Mouse (Mus musculus): Measurements from ENCODE around the gene Nrm. TPM values are rescaled to one million over a fixed set of nuclear protein-coding genes. Genes with fewer than 3 reads are reported as not detected.

The Nrm gene
- total RNA-seq, 2 experiments from 2014 or later: 20.8 to 26.4 TPM

DNA sequence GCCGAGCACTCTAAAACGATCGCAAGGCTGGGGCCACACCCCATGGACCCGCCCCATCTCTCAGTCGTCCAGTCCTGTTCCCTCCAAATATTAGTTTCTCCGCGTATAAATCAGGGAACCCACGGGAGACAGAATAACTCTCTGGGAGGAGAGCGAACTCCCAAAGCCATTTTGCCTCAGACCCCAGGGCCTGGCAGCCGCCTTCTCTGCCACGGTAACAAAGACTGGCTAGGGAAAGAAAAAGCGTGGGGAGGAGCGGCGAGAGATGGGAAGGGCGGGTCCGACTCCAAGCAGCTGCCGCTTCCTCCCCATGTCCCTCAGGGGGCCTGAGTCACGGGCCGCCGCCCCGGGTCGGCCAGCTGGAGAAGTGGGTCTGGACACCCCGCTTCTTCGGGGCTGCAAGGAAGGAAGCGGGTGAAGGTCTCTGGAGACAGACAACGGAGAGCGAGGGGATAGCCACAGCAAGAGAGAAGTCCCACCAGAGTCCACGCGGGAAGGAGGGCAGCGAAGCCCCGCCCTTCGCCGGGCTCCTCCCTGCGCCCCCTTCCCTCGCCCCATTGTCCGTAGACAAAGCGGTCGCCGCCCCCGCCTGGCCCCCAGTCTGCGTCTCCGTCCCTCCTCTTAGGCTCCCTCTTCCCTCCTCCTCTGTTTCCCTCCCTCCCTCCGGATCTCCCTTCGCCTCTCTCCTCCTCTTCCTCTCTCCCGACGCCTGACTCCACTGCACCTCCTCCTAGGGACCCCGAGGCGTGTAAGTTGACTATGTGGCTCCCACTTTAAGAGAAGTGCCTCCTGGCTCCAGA, 4.6 kb downstream of the Nrm start, which contains the start of gene Ppp1r18:
Gene Ppp1r18, plus strand, starts transcription at position 113 of the 800 bp plus-strand sequence.
- DNase-seq (ENCODE audit: low spot score in 2 of 2): peak; percentile 82 to 89

DNA sequence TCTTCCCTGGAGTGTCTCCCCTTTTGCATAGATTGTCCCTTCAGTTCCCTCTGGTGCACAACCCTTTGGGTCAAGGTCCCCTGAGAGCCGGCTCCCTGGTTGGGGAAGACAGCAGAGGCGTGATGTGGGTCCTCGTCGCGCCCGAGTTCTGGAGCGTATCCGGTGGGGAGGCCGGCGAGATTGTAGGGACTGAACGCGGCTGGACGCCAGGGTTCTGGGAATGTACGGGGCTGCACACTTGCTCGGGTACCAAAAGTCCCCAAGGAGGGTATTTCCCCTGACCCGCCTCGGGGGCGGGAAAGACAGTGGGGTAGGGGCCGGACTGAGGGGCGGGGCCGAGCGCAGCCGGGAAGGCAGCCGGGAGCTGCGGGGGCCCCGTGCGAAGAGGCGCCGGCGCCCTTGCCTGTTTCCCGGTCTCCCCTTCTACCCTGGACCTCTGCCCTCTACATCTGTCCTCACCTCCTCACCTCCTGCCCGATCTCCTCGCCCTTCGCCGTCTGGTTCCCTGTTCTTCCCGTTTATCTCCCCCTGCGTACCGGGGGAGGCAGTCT, 5.2 kb downstream of the Nrm start:
- DNase-seq (ENCODE audit: low spot score in 2 of 2): peak; percentile 54 to 81

DNA sequence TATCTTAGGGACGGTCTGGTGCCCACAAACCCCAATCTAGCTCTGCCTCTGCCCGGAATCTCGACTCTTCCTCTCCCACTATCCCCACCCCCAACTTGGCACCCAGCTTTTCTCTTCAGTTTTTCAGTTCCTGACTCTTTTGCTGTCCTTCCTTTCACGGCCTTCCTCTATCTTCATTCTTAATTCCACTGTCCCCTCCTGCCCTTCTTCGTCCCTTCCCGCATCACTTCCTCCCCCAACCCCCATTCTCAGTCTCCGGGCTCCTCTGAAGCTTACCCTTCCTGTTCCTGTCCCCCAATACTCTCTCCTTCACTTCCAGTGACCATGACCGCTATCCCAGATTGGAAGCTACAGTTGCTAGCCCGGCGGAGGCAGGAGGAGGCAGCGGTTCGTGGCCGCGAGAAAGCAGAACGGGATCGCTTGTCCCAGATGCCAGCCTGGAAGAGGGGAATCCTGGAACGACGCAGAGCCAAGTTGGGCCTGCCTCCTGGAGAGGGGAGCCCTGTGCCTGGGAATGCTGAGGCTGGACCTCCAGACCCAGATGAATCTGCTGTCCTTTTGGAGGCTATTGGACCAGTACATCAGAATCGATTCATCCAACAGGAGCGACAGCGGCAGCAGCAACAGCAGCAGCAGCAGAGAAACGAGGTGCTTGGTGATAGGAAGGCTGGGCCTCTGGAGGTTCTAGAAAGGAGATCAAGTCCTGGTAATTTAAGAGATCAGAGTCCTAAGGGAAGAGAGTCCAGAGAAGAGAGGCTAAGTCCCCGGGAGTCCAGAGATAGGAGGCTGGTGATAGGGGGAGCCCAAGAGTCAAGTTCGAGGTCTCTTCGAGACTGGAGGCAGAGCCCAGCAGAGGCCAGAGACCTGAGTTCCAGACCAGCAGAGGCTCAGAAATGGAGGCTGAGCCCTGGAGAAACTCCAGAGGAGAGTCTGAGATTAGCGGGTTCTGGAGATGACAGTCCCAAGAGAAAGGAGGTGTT, 6.1 kb downstream of the Nrm start:
- peak in 1 of 2 experiments; percentile 40 for DNase-seq (ENCODE audit: low spot score in 2 of 2)

DNA sequence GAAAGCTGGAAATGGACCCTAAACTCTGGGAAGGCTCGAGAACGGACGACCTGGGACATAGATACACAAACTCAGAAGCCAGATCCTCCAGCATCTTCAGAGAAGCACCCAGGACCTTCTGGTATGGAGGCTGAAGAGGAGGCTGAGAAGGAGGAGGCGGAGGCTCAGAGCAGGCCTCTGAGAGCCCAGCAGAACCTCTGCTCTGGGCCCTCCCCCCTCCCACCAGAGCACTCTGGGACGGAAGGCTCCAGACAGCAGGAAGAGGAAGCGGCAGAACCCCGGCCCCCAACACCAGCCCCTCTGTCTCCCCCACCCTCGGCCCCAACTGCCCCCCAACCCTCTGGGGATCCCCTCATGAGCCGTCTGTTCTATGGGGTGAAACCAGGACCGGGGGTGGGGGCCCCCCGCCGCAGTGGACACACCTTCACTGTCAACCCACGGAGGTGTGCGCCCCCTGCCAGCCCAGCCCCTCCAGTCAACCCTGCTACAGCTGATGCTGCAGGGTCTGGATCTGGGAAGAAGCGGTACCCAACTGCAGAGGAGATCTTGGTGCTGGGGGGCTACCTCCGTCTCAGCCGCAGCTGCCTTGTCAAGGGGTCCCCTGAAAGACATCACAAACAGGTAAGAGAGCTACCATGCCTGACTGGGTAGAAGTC, 7.2 kb downstream of the Nrm start:
- no peak for DNase-seq (ENCODE audit: low spot score in 2 of 2)

DNA sequence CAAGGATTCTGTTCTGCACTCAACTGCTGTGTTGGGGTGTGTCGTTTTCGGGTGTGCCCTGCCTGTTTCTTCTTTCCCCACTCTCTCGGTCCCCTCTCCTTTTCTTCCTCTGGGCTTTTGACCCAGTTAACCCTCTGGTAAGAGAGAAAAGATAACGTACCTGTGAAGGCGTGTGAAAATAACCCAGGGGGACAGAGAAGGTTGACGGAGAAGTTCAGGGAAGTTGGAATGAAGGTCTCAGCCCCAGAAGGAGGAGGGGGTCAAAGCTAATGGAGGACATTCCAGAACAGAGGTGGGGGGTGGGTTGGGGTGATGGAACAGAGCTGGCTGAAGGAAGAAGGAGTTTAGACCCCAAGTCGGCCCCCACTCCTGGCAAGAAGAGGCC, 7.8 kb downstream of the Nrm start:
- no peak for DNase-seq (ENCODE audit: low spot score in 2 of 2)

DNA sequence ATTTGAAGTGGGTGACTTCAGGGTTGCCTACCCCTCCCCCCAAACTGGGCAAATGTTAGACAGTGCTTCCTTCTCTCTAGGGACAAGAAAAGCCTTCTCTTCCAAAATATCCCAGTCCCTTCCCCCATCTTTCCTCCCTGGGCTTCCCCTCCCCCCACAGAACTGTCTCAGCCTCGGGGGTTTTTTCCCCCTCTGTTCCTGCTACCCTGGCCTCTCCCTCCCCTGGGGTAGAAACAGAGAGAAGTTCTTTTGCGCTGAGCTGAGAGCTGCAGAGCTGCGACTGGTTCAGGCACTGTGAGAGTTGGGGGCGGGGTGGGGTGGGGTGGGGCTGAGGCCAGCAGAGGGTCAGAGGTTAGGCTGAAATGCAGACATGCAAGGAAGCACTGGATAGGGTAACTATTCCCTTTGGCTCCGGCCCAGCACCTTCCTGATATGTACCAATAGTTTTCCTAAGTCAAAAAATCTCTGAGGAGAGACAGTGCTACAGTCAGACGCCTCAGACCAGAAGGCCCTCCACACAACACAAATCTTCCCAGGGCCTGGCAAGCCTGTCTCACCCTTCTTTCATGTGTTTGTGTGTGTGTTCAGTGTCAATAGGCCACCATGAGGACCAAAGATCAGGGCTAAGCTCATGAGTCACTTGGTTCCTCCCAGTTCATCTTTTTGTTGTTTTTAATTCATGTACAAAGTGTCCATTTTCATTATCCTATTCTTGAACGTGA, 8.4 kb downstream of the Nrm start:
- no peak for DNase-seq (ENCODE audit: low spot score in 2 of 2)

DNA sequence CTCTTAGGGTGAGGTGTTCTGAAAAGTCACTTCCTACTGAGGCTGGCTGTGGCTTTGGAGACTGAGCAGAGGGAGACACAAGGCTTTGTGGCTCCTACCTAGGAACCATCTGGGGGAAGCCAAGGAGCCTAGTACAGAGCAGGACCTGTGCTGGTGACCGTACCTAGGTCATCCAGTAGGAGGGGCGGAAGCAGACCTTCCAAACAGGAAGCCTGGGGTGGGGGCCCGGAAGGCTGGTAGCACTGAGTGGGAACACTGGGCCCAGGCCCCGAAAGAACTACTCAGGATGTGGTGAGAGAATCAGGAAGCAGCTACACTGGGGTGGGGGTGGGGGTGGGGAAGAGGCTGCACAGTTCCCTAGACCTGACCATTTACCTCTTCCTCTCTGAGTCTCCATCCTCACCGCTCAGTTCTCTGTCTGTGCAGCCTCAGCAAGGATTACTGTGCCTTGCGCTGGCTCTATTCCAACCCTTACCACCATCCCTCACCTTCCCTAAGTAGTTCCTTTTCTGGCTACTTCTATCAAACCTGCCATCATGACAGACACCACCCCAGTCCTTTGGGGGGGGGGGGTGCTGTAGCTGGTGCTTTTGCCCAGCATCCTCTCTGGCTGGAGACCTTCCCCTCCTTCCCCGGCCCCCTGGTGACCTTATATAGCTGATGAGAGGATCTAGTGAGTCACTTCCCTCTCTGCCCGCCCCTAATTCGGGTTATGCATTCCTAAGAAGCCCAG, 9.2 kb downstream of the Nrm start:
- peak in 1 of 2 experiments; percentile 54 for DNase-seq (ENCODE audit: low spot score in 2 of 2)

DNA sequence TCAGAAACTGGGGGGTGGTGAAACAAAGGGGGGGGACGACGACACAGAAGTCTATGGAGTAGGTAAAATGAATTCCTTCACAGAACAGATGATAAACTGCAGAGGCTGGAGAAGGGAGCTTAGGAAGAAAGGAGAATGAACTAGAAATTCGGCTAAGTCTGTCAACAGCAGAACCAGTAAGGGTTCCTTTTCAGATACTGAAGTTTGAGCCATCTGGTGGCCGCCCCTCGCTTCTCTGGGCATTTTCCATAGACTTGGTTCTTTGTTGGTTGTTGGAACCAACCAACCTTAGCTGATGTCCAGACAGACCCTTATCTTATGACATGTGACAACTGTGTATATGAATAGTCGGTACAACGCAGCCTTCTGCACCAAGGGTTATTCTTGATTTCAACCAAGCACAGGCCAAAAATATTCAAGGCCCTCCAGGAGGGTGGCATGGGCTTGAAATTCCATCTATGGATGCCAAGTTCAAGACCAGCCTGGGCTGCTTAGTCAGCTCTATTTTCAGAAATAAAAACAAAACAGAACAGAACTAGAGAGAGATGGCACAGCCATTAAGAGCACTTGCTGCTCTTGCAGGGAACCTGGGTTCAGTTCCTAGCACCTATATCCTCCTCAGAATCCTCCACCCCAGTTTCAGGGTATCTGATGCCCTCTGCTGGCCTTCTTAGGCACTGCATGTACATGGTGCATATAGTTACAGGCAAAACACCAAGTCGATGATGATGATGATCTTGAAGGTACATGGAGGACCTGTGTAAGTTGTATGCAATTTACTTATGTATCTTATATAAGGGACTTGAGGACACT, 10.0 kb downstream of the Nrm start:
- DNase-seq (ENCODE audit: low spot score in 2 of 2): no peak

DNA sequence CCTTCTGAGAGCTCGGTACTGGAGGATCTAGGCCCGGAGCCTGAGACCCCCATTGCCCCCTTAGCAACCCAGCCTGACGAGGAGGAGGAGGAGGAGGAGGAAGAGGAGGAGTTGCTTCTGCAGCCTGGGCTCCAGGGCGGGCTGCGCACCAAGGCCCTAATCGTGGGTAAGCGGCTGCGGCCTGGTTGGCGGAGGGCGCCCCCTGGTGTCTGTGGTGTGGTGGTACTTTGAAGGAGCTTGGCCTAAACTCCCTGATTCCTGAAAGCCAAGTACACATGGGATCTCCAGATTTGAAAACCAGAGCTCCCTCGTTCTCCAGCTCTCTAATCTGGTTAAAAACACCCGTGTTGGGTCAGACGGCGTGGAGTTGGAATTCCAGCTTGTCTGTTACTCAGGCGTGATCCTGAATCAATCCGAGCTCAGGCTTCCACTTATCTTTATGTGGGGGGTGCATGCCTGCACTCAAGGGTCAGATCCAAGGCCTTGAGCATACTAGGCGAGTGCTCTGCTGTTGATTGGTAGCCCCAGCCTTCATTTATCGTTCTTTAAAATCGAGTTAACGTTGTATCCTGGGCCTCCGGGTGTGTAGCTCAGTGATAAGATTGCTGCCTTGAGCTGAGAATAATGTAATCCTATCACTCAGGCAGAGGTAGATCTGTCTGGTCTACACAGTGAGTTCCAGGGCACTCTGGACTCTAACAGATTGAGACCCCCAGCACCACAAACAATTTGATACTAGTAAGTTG, 12.8 kb downstream of the Nrm start:
- peak; percentile 92 for DNase-seq (ENCODE audit: low spot score in 2 of 2)

DNA sequence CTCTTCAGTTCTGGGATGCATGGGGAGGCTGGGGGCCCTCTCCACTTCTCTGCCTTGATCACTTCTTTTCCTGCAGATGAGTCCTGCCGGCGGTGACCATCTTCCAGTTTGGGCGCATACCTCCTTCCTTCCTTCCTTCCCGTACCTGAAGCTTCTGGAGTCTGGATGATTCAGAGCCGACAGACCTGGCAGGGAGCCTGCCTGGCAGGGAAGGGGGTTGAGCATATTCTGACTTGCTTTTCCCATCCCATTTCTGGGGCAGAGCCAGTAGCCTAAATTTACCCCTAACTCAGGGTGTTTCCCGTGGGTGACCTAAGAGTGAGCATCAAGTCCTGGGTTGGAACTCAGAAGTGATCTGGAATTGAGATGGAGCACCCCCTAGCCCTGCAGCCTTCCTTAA, 13.6 kb downstream of the Nrm start:
- DNase-seq (ENCODE audit: low spot score in 2 of 2): no peak

DNA sequence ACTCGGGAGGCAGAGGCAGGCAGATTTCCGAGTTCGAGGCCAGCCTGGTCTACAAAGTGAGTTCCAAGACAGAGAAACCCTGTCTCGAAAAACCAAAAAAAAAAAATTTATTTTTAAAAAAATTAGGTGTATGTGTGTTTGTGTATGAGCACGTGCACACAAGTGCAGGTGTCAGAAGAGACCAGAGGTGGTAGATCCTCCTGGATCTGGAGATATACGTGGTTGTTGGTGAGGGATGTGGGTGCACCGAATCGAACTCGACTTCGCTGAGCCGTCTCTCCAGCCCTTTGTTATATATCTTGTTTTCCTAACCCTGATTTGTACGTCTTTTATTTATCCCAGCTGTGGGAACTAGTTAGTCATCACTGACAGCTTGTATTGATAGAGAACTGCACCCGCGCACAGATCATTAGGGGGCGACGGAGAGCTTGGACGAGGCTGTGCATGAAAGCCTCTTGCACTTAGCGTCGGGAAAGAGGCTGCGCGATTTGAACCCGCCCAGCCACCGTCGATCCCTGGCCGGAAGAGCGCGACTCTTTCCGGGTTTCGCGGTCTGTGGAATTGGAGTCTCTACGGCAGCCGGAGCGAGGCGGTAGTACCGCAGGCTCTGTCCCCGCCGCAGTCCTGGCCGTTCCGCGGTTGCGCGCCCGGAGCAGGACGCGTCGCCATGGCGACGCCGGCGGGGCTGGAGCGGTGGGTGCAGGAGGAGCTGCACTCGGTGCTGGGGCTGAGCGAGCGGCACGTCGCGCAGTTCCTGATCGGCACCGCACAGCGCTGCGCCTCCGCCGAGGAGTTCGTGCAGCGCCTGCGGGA, 18.3 kb downstream of the Nrm start, which contains the start of gene Dhx16:
Gene Dhx16, plus strand, starts transcription at position 575 of the 813 bp plus-strand sequence.
- DNase-seq (ENCODE audit: low spot score in 2 of 2): peak; percentile 85 to 96

DNA sequence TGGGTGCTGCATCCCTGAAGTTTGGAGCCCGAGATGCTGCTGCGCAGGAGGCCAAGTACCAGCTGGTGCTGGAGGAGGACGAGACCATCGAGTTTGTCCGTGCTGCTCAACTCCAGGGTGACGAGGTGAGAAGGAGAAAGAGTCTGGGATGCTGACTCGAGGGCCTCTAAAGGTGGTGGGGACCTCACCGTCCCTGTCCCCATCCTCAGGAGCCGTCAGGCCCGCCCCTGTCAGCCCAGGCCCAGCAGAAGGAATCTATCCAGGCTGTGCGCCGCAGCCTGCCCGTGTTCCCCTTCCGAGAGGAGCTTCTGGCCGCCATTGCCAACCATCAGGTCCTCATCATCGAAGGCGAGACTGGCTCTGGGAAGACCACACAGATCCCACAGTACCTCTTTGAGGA, 21.8 kb downstream of the Nrm start:
- DNase-seq (ENCODE audit: low spot score in 2 of 2): no peak

DNA sequence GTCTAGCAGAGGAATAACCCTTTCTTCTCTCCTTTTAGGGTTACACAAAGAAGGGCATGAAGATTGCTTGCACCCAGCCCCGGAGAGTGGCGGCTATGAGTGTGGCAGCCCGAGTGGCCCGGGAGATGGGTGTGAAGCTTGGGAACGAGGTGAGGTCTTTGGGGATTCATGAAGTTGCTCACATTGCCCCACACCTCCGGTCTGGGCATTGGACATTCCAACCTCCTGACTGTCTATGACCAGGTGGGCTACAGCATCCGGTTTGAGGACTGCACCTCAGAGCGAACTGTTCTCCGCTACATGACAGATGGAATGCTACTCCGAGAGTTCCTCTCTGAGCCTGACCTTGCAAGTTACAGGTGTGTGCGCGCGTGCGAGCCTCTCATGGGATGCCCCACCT, 22.7 kb downstream of the Nrm start:
- DNase-seq (ENCODE audit: low spot score in 2 of 2): no peak

DNA sequence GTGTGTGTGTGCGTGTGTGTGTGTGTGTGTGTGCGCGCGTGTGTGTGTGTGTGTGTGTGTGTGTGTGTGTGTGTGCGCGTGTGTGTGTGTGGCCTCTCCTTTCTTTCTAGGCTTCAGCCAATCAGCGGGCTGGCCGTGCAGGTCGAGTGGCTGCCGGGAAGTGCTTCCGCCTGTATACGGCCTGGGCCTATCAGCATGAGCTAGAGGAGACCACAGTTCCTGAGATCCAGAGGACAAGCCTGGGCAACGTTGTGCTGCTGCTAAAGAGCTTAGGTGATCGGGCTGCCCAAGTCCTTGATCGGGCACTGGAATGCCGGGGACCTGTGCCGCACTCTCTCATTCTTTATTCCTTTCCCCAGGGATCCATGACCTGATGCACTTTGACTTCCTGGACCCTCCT, 26.6 kb downstream of the Nrm start:
- no peak for DNase-seq (ENCODE audit: low spot score in 2 of 2)

DNA sequence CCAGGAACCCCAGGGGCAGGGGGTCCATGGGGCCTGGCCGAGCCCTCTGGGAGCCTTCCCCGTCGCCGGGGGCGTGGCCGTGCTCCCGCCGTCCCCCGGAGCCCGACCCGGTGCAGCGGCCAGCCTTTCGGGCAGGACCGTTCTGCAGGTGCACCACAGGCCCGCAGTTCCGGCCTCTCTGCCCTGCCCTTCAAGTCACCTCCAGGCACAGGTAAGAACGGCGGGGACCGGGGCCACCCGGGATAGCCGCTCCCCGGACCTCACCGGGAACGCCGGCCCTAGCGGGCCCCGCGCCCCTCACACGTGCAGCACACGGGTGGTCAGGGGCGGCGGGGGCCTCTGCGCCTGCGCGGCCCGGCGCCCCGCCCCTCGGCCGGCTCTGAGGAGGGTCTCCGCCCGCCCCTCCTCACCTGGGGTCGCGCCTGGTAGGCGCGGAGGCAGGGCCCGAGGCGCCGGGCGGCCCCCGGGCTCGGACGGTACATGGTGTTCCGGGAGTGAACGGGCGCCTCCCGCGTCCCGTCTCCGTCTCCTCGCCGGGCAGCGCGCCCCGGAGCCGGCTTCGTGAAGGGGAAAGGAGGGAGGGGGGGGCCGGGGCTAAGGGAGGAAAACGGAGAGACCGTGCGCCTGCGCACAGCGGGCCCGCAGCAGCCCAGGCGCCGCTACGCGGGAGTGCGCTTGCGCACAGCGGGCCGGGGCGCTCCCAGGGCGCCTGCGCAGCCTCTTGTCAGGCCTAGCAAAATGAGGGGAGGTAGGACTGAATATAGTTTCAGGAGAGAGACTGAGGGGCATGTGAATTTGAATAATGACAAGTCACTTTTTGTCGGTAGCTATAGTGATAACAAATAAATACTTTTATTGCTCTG, 35.9 kb downstream of the Nrm start, which contains the start of gene 2310061I04Rik:
Gene 2310061I04Rik, minus strand, starts transcription at position 651 of the 863 bp plus-strand sequence.
- peak; percentile 87 to 90 for DNase-seq (ENCODE audit: low spot score in 2 of 2)
